Mouse (Mus musculus) C2C12 (cell line): ENCODE results near the gene Olfr1179.

Source experiments
- CEBPB ChIP-seq: IDR thresholded peaks from one replicate; pipeline ENCODE4 v1.6.1; 2011; ENCODE audit warnings: low read depth, mild to moderate bottlenecking, control low read depth, moderate library complexity
- CTCF ChIP-seq: IDR thresholded peaks from one replicate; pipeline ENCODE4 v1.5.1; 2011; ENCODE audit not compliant: control insufficient read depth, insufficient read depth, insufficient read length
- FOSL1 ChIP-seq: IDR thresholded peaks from one replicate; pipeline ENCODE4 v1.8.0; 2011; ENCODE audit warnings: mild to moderate bottlenecking, low read length; ENCODE audit not compliant: poor library complexity, insufficient read depth, severe bottlenecking
- MAX ChIP-seq: IDR thresholded peaks from one replicate; pipeline ENCODE4 v1.6.1; 2011; ENCODE audit warnings: mild to moderate bottlenecking, control low read depth
- MYOD1 ChIP-seq: IDR thresholded peaks from one replicate; pipeline ENCODE4 v1.6.1; 2011; ENCODE audit warnings: low read depth; ENCODE audit not compliant: control insufficient read depth, insufficient read length
- MYOG ChIP-seq: IDR thresholded peaks from one replicate; pipeline ENCODE4 v1.6.1; 2011; ENCODE audit not compliant: control insufficient read depth, insufficient read length; ENCODE audit errors: extremely low read depth
- USF1 ChIP-seq: IDR thresholded peaks from one replicate; pipeline ENCODE4 v1.6.1; 2011; ENCODE audit warnings: low read depth, mild to moderate bottlenecking, control low read depth, moderate library complexity

- TF ChIP-seq CTCF (no peak), MYOG (no peak), CEBPB (no peak), FOSL1 (no peak), USF1 (no peak), MAX (no peak), MYOD1 (no peak)
Observed at GRCm38 (mm10) chr2:88426071-88426470, 19.8 kb upstream of the Olfr1179 start, which contains the start of gene Olfr1181.
